Mouse (Mus musculus): ENCODE results near the gene Prkca. TPM values are rescaled to one million over a fixed set of nuclear protein-coding genes. Genes with fewer than 3 reads are reported as not detected.

Prkca gene
- total RNA-seq, 2 experiments from 2014 or later: 41.4 to 42.5 TPM

GRCm38 (mm10) chr11:108222026-108222425 lies 121.7 kb downstream of the Prkca start:
- intact Hi-C loops (cut with DNase I; ENCODE audit: low total_unique reads): no loop called here
- no peak for DNase-seq

DNA sequence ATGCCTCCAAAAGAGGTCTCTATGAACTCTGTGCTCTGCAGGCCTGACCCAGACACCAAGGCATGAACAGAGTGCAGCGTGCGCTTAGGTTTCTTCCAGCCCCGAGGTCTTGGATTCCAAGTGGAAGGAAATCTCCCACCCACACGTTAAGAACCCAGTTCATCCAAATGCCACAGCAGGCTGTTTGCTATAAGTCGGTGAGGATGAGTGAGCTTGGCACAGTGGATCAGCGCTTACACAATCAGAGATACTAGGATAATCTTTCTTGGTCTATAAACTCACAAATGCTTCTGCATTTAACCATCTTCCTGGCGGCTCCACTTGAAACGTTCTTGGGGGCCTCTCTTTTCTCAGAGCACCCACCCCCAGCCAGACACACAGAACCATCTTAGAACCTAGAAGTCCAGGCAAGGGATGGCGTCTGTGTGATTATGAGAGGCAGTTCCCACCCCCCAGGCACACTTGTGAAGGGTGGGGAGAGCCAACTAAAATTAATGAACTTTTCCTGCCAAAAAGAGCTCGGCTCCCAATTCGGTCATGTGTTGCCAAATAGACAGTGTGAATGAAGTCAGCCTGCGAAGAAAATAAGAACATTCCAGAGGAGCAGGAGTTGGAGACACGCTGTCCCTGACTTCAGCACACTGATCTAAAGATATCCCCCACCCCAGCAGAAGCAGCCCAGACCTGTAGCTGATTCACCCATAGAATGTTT lies 122.4 kb downstream of the Prkca start:
- intact Hi-C loops (cut with DNase I; ENCODE audit: low total_unique reads): no loop called here
- DNase-seq: no peak

DNA sequence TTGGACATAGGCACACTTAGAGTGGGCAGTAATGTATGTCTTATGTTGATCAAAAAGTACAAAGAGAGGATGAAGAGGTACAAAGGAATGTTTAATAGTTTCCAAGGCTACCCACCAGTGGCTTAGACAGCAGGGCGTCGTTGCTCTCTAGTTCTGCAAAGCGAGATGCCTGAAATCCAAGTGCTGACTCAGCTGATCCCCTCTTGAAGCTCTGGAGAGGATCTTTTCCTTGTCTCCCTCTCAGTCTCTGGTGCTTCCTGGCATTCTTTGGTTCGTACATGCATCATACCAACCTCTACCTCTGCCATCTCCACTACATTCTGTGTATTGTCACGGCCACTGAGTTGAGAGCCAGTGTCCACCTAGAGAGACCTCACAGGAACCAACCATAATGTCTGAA lies 123.1 kb downstream of the Prkca start:
- intact Hi-C loops (cut with DNase I; ENCODE audit: low total_unique reads): no loop called here
- DNase-seq: no peak

DNA sequence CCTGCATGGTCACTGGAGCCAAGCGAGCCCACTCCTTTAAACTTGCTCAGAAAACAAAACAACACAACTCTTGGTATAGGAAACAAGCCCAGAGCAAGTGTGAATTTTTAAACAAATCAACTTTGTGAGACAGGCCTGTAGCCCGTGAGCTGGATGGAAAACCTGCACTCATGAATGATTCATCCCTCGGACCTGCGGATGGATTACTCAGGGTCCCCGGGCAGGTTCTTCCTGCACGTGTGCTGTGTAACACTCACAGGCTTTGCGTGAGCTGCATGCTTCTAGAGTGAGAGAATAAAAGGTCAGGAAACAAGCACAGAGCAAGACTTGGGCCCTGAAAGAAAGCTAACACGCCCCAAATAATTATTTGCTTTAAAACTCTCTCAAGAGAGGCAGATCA lies 126.7 kb downstream of the Prkca start:
- intact Hi-C loops (cut with DNase I; ENCODE audit: low total_unique reads): no loop called here
- DNase-seq: no peak

DNA sequence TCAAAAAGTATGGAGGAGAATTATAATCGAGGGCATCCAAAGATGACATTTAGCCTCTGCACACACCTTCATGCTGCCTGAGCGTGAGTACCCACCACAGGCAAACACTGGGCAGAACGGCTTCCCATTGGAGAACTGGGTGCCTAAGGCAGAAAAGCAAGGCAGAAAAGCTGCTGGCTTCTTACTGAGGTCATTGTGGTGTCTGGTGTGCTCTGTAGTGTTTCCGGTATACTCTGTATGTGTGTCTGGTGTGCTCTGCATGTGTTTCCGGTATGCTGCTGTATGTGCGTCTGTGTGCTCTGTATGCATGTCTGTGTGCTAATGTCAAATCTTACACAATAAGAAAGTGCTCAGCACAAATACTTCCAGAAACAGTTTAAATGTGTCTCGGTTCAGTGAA lies 127.7 kb downstream of the Prkca start:
- intact Hi-C loops (cut with DNase I; ENCODE audit: low total_unique reads): no loop called here
- no peak for DNase-seq

DNA sequence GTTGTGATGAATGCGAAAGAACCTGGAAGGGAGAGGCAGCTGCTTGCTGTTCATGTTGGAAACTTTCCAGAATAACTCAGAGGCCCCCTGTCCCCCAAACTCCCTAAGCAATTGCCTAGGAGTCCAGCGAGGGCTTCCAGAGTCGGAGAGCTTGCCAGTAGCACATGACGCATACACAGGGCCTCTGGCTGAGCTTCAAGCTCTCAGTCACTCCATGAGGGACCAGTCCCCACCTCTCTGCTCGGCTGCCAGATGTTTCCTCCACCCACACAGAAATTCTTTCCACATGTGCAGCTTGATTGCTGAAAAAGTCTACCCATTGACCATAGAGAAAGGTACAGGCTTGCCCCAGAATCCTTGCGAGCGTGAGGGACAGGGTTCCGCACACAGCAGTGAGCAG lies 128.3 kb downstream of the Prkca start:
- DNase-seq: peak; percentile 84
- intact Hi-C loops (cut with DNase I; ENCODE audit: low total_unique reads): no loop called here

DNA sequence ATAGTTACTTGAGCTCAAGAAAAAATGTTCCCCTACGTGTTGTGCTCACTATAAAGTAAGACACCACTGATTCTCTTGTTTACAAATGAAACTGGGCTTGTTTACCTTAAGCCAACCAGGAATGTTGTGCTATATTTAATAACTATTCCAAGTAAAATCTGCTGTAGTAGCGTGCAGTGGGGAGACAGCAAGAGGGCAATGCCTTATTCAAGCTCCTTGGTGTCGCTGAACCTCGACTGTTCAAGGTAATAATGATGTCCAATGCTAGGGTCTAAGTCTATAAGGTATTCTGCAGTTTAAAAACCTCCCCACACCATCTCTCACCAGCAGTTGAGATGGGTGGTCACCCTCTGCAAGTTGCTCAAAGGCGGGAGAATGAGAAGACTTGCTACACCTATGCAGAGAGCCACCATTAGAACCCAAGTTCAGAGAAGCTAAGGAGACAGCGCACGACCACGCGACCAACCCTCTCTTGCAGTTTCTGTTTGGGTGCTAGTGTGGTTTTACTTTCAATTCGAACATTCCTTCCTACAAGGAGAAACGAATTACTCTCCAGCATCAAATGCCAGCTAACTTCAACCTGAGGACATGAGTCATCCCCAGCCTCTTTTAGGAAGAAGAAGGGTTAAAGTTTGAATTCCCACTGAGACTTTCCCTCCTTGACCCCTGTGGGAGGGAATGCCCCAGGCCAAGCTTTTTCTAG lies 129.1 kb downstream of the Prkca start:
- no peak for DNase-seq
- intact Hi-C loops (cut with DNase I; ENCODE audit: low total_unique reads): no loop called here

- intact Hi-C loops (cut with DNase I; ENCODE audit: low total_unique reads): no loop called here
- DNase-seq: no peak
Measured at GRCm38 (mm10) chr11:108213783-108214182, 129.9 kb downstream of the Prkca start.

DNA sequence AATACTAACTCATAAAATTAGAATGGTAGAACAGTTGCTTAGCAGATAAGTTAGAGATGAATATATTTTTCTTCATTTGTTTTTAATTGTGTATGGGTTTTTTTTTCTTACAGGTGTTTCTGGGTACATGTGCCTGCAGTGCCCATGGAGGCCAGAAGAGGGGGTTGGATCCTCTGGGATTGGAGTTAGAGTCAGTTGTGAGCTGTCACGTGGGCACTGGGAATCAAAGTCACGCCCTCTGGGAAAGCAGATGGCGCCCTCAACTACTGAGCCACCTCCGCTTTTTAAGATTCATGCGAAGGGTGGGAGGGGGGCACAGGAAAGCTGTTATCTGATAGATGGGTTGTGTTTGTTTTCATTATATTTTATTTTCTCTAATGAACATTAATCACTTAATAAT lies 131.1 kb downstream of the Prkca start:
- intact Hi-C loops (cut with DNase I; ENCODE audit: low total_unique reads): no loop called here

GRCm38 (mm10) chr11:108212030-108212429 lies 131.7 kb downstream of the Prkca start:
- intact Hi-C loops (cut with DNase I; ENCODE audit: low total_unique reads): no loop called here
- DNase-seq: no peak

More for the DNA sequence above, 131.1 kb downstream of the Prkca start:
- no peak for DNase-seq

- no peak for DNase-seq
- intact Hi-C loops (cut with DNase I; ENCODE audit: low total_unique reads): no loop called here
Measured at GRCm38 (mm10) chr11:108210749-108211148, 133.0 kb downstream of the Prkca start.

GRCm38 (mm10) chr11:108206602-108207001 lies 137.1 kb downstream of the Prkca start:
- intact Hi-C loops (cut with DNase I; ENCODE audit: low total_unique reads): no loop called here

GRCm38 (mm10) chr11:108204895-108205248 lies 138.9 kb downstream of the Prkca start:
- no peak for DNase-seq
- intact Hi-C loops (cut with DNase I; ENCODE audit: low total_unique reads): no loop called here

More at GRCm38 (mm10) chr11:108206602-108207001, 137.1 kb downstream of the Prkca start:
- no peak for DNase-seq

GRCm38 (mm10) chr11:108204202-108204894 lies 139.4 kb downstream of the Prkca start:
- DNase-seq: no peak
- intact Hi-C loops (cut with DNase I; ENCODE audit: low total_unique reads): no loop called here

DNA sequence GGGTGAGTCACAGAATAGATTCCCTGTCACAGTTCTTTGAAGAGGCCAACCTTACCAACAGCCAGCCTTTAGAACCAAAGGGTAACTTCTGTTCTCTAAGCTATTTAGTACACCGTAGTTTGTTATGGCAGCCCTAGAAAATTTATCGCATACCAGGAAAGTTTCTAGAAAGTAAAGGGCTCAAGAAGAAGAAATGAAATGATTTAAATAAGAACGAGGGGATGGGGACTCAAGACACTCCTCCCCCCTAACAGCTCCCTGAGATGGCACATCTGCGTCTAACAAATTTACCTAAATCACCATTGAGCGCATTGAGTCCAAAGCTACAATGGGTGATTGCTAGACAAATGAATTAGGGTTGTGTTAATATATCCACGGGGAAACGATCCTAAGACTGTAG lies 140.9 kb downstream of the Prkca start:
- DNase-seq: no peak
- intact Hi-C loops (cut with DNase I; ENCODE audit: low total_unique reads): no loop called here

DNA sequence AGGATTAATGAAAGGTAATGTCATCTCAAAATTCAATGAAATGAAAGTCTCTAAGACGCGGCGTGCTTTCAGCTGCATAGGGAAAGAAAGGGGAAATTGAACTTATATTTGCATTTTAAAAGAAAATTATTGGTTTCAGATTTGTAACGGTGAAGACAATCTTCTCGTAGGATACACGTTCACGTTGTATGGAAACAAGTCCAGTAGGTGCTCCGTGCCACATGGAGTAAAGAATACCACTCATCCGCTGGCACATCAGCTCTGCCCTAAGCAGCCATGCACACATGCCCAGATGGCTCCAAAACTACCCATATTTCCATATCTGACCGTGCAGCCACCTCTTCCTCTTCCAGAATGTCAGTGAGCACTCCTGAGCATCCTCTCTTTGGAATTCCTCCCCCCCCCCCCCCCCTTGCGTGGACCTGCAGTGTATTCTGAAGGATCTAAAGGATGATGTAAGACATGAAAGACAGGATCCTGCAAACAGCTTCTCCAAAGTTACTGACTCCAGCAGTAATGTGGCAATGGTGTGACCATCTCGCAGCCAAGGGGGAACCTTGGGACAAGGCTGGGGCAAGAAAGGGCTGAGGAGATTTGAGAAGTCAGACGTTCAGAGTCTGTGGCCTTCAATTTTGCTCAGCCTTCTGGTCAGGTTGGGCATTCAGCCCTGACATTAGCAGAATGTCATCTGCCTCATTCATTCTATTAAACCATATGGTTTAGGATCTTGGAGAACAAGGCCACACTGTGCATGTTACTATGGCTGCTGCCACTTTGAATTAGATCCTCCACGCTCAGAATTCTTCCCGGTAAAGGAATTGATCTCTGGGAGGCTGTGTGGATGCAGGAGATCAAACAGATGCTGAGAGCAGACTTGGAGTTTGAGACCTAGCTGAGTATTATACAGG lies 142.8 kb downstream of the Prkca start:
- DNase-seq: no peak
- intact Hi-C loops (cut with DNase I; ENCODE audit: low total_unique reads): no loop called here

GRCm38 (mm10) chr11:108199429-108199985 lies 144.2 kb downstream of the Prkca start:
- DNase-seq: no peak
- intact Hi-C loops (cut with DNase I; ENCODE audit: low total_unique reads): no loop called here

- no peak for DNase-seq
- intact Hi-C loops (cut with DNase I; ENCODE audit: low total_unique reads): no loop called here
Measured at GRCm38 (mm10) chr11:108198592-108198991, 145.1 kb downstream of the Prkca start.

DNA sequence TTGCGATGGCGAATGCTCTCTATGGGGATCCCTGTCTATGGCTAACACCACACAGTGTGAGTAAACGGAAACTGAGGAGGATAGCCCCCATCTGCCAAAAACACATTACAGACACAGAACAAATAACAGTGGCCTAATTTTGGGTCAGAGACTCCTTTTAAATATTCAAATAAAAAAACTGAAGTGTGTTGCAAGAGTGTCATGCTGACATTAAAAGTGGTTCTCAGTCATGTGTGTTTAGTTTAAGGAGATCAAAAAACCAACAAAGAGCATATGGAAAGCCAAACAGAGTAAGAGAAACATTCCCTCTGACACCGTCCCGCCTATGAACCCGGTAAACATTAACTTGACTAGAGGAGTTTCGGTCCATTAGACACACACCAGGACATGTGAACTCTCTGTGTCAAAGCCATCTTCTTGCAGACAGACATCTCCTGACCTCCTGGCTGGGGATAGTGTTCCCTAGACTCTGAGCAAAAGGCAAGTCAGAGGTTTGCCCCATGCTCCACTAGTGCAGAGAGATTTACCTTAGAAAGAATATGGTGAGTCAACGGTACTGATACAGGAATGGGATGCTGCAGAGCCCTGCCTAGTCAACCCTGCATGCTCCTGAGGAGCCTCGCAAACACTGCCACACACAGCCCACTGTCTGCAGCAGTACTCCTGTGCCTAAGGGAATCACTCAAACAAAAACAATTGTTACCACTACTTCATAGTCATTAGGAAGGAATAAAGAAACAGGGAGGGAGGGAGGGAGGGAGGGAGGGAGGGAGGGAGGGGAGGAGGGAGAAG lies 146.1 kb downstream of the Prkca start:
- DNase-seq: no peak
- intact Hi-C loops (cut with DNase I; ENCODE audit: low total_unique reads): no loop called here
